Mouse (Mus musculus) lung, postnatal 0 days (tissue): ENCODE measurements around the gene Spns3.

Experiments used
- CTCF ChIP-seq: IDR thresholded peaks from 2 replicates; pipeline ENCODE4 v1.5.1; 2016; ENCODE audit warnings: antibody characterized with exemption, mild to moderate bottlenecking
- EP300 ChIP-seq: IDR thresholded peaks from 2 replicates; pipeline ENCODE4 v1.6.1; 2016; ENCODE audit warnings: antibody characterized with exemption, mild to moderate bottlenecking, control low read depth

- TF ChIP-seq EP300: no peak
- TF ChIP-seq CTCF: no peak
Measured at GRCm38 (mm10) chr11:72501426-72502002, 48.8 kb downstream of the Spns3 start.
